ENCODE assay signal across 19 mouse cellular contexts in genomic region chr10:69104143-69104882, GRCm38 (mm10). TPM values are rescaled to one million over a fixed set of nuclear protein-coding genes. Genes with fewer than 3 reads are reported as not detected.
DNase-seq lines count a peak whose midpoint lies in the region; ATAC-seq and TF ChIP-seq lines count a peak whose summit lies in the region.
"Had no signal": no experiment of that assay in that cellular context is flagged by ENCODE, and none has a peak within 500 bp of the region (broad histone marks: within the 10 kb centered on the region; RNA-seq: fewer than 3 reads in every experiment).

No protein-coding gene starts in this region.

- 72% methylated on average over 12 of the region's 12 CpGs for WGBS in heart, embryonic 13.5 days
- WGBS in heart, embryonic 11.5 days (ENCODE audit: insufficient replicate concordance), result 75% methylated on average over 12 of the region's 12 CpGs
- WGBS in lung, adult 2 months, result 61% methylated on average over 12 of the region's 12 CpGs
- WGBS in embryonic facial prominence, embryonic 13.5 days, result 56% methylated on average over 12 of the region's 12 CpGs
- 61% methylated on average over 12 of the region's 12 CpGs for WGBS in stomach, embryonic 14.5 days

- TF ChIP-seq CTCF in lung, adult 2 months (IDR thresholded peaks at IDR 0.05; ENCODE audit: insufficient read depth, low read length), result no peak

- H3K36me3 ChIP-seq in heart, embryonic 13.5 days, result no peaks in the 10 kb centered on the region
- no peaks in the 10 kb centered on the region for H3K36me3 ChIP-seq in heart, embryonic 11.5 days (ENCODE audit: control insufficient read depth, insufficient read depth, low read length)
- H3K36me3 ChIP-seq in embryonic facial prominence, embryonic 13.5 days, result no peaks in the 10 kb centered on the region
- H3K36me3 ChIP-seq in stomach, embryonic 14.5 days (ENCODE audit: control insufficient read depth, insufficient read depth, low read length), result no peaks in the 10 kb centered on the region
- H3K36me3 ChIP-seq: embryonic facial prominence, embryonic 15.5 days; midbrain, embryonic 10.5 days; neural tube, embryonic 13.5 days had no signal

- peak; percentile 4 to 31 for DNase-seq in lung, adult 18-20 months
- DNase-seq in lung, adult 2 months, result no peak
- no peak for DNase-seq in MN1 (ENCODE audit: low spot score)
- DNase-seq in urinary bladder, adult 18-20 months (ENCODE audit: low spot score in 2 of 2), result no peak
- DNase-seq: B cell, adult 2 months; cerebellum, adult 11 months; cerebellum, postnatal 36 days; heart, postnatal 4 days; kidney, postnatal 25 days; layer of hippocampus, adult 9-11 months; right cerebral cortex, postnatal 25 days; thymus, postnatal 25 days had no signal

- H3K4me3 ChIP-seq in heart, embryonic 13.5 days, result no peak overlapping the region
- H3K4me3 ChIP-seq in heart, embryonic 11.5 days (ENCODE audit: low read depth, low read length), result no peak overlapping the region
- H3K4me3 ChIP-seq in lung, adult 2 months (replicated peaks; ENCODE audit: extremely low read depth, low read depth, low read length), result no peak overlapping the region
- H3K4me3 ChIP-seq in embryonic facial prominence, embryonic 13.5 days, result no peak overlapping the region
- no peak overlapping the region for H3K4me3 ChIP-seq in stomach, embryonic 14.5 days (ENCODE audit: low read depth, low read length)
- H3K4me3 ChIP-seq: embryonic facial prominence, embryonic 15.5 days; midbrain, embryonic 10.5 days; neural tube, embryonic 13.5 days had no signal

- no peaks in the 10 kb centered on the region for H3K27me3 ChIP-seq in heart, embryonic 13.5 days (replicated peaks)
- H3K27me3 ChIP-seq in heart, embryonic 11.5 days (ENCODE audit: control insufficient read depth, insufficient read depth, low read length), result no peaks in the 10 kb centered on the region
- no peaks in the 10 kb centered on the region for H3K27me3 ChIP-seq in embryonic facial prominence, embryonic 13.5 days
- no peaks in the 10 kb centered on the region for H3K27me3 ChIP-seq in stomach, embryonic 14.5 days (ENCODE audit: control insufficient read depth, insufficient read depth, low read length)
- H3K27me3 ChIP-seq: embryonic facial prominence, embryonic 15.5 days; neural tube, embryonic 13.5 days had no signal

- no peak for TF ChIP-seq POLR2A in lung, adult 2 months (IDR thresholded peaks at IDR 0.05; ENCODE audit: borderline replicate concordance, extremely low read depth, low read depth, low read length)

- ATAC-seq in heart, embryonic 13.5 days (ENCODE audit: extremely low read depth, insufficient number of reproducible peaks, low FRiP score, low TSS enrichment), result no peak
- no peak for ATAC-seq in heart, embryonic 11.5 days (replicated peaks; ENCODE audit: insufficient number of reproducible peaks, low FRiP score, low TSS enrichment)
- ATAC-seq in embryonic facial prominence, embryonic 13.5 days (ENCODE audit: insufficient number of reproducible peaks, insufficient read depth, low FRiP score, low TSS enrichment, low read depth), result 0 out of 2 replicates have a peak, but pooled peaks have one; percentile 43
- peak; percentile 77 for ATAC-seq in stomach, embryonic 14.5 days (ENCODE audit: insufficient number of reproducible peaks, insufficient read depth, low FRiP score, low read depth)

- H3K9ac ChIP-seq in heart, embryonic 13.5 days, result no peak overlapping the region
- no peak overlapping the region for H3K9ac ChIP-seq in heart, embryonic 11.5 days (ENCODE audit: low read depth, low read length)
- no peak overlapping the region for H3K9ac ChIP-seq in embryonic facial prominence, embryonic 13.5 days
- no peak overlapping the region for H3K9ac ChIP-seq in stomach, embryonic 14.5 days (replicated peaks; ENCODE audit: low read depth, low read length)
- H3K9ac ChIP-seq: embryonic facial prominence, embryonic 15.5 days; neural tube, embryonic 13.5 days had no signal

- H3K9me3 ChIP-seq in heart, embryonic 13.5 days, result no peaks in the 10 kb centered on the region
- no peaks in the 10 kb centered on the region for H3K9me3 ChIP-seq in heart, embryonic 11.5 days (replicated peaks; ENCODE audit: control insufficient read depth, low read length)
- no peaks in the 10 kb centered on the region for H3K9me3 ChIP-seq in embryonic facial prominence, embryonic 13.5 days
- no peaks in the 10 kb centered on the region for H3K9me3 ChIP-seq in stomach, embryonic 14.5 days (ENCODE audit: control insufficient read depth, low read depth, low read length)
- H3K9me3 ChIP-seq: embryonic facial prominence, embryonic 15.5 days; midbrain, embryonic 10.5 days; neural tube, embryonic 13.5 days had no signal

- H3K4me2 ChIP-seq in heart, embryonic 13.5 days, result no peak overlapping the region
- no peak overlapping the region for H3K4me2 ChIP-seq in heart, embryonic 11.5 days
- H3K4me2 ChIP-seq in embryonic facial prominence, embryonic 13.5 days, result no peak overlapping the region
- H3K4me2 ChIP-seq in stomach, embryonic 14.5 days (replicated peaks; ENCODE audit: low read depth, low read length), result no peak overlapping the region
- H3K4me2 ChIP-seq: embryonic facial prominence, embryonic 15.5 days; neural tube, embryonic 13.5 days had no signal

- peak overlapping the region; percentile 46; the same call in 1 of the 2 replicates for H3K27ac ChIP-seq in heart, embryonic 13.5 days (replicated peaks)
- no peak overlapping the region for H3K27ac ChIP-seq in heart, embryonic 11.5 days (ENCODE audit: low read depth, low read length)
- peak overlapping the region; percentile 48; the same call in 1 of the 2 replicates for H3K27ac ChIP-seq in embryonic facial prominence, embryonic 13.5 days
- no peak overlapping the region for H3K27ac ChIP-seq in stomach, embryonic 14.5 days (ENCODE audit: low read length)
- H3K27ac ChIP-seq: embryonic facial prominence, embryonic 15.5 days; midbrain, embryonic 10.5 days; neural tube, embryonic 13.5 days had no signal

- peaks cover 20% of the 10 kb centered on the region for H3K4me1 ChIP-seq in heart, embryonic 13.5 days
- no peaks in the 10 kb centered on the region for H3K4me1 ChIP-seq in heart, embryonic 11.5 days (ENCODE audit: control insufficient read depth, insufficient read depth, low read length)
- no peaks in the 10 kb centered on the region for H3K4me1 ChIP-seq in lung, adult 2 months (ENCODE audit: control insufficient read depth, insufficient read depth, low read length)
- H3K4me1 ChIP-seq in embryonic facial prominence, embryonic 13.5 days, result peaks cover 14% of the 10 kb centered on the region
- H3K4me1 ChIP-seq in stomach, embryonic 14.5 days (ENCODE audit: control insufficient read depth, insufficient read depth, low read length), result peaks cover 3% of the 10 kb centered on the region; the same call in 1 of the 2 replicates
- H3K4me1 ChIP-seq: midbrain, embryonic 10.5 days had no signal

RNA-seq across cellular contexts. Expression of gene Rhobtb1, which starts 46.9 kb away (rescaled TPM):
- polyA plus RNA-seq in heart, embryonic 13.5 days (2015; fragmentation: Nextera tagmentation; extraction: Ambion mirVana), result 29.2 and 30.9 TPM in 2 replicates
- polyA plus RNA-seq in heart, embryonic 11.5 days (2014; fragmentation: Nextera tagmentation; extraction: Ambion mirVana), result 28.1 and 31.1 TPM in 2 replicates
- 7.3 and 9.9 TPM in 2 replicates for polyA plus RNA-seq in lung, adult 2 months (2012; rRNA removed)
- polyA plus RNA-seq in embryonic facial prominence, embryonic 13.5 days (2015; fragmentation: Nextera tagmentation; extraction: Ambion mirVana), result 22.9 and 29.2 TPM in 2 replicates
- 34.9 and 37.0 TPM in 2 replicates for polyA plus RNA-seq in stomach, embryonic 14.5 days (2014; fragmentation: Nextera tagmentation; extraction: Ambion mirVana)

Comparison
In these comparisons a context has a peak if more than half of its experiments do, and no peak if none do; other contexts are left out.
1. H3K27ac ChIP-seq: peak in heart, embryonic 13.5 days (single experiment) and embryonic facial prominence, embryonic 13.5 days (single experiment); none in heart, embryonic 11.5 days (single experiment) and stomach, embryonic 14.5 days (single experiment).
2. DNase-seq: peak in lung, adult 18-20 months (2 of 2); none in lung, adult 2 months (single experiment), MN1 (single experiment) and urinary bladder, adult 18-20 months (0 of 2).
3. ATAC-seq: peak in embryonic facial prominence, embryonic 13.5 days (single experiment) and stomach, embryonic 14.5 days (single experiment); none in heart, embryonic 13.5 days (single experiment) and heart, embryonic 11.5 days (single experiment).